Mouse (Mus musculus): ENCODE measurements around the gene Exoc8. TPM values are rescaled to one million over a fixed set of nuclear protein-coding genes. Genes with fewer than 3 reads are reported as not detected.

The Exoc8 gene
- polyA plus RNA-seq, 1 experiment from 2014 or later: 8.7 TPM

DNA sequence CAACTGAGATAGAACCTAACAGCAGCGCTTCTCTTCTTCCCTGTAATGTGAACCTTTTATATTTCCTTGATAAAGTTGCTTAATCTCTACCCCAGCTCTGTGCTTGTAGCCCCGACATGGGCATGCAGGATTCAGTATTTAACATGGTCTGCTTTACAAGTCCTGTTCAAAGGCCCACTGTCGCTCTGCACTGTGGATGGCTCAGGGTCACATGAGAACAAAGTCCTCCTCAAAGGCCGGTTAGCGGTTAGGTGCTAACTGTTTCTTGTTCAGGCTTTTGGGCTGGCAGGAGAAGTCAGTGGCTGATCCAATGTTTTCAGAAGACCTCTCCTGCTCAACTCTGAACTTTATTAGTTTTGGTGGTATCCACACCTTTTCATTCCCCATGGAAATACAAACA is 51.9 kb downstream of the Exoc8 start:
- H3K4me3 ChIP-seq (ENCODE audit: low read depth, low read length): no peak overlapping the region
- H3K9me3 ChIP-seq (ENCODE audit: control insufficient read depth, low read length): no peaks in the 10 kb centered on the region
- no peaks in the 10 kb centered on the region; the same call in 1 of the 2 replicates for H3K36me3 ChIP-seq (ENCODE audit: control insufficient read depth, insufficient read depth, low read length)
- 94% methylated on average over 5 of the region's 5 CpGs for WGBS
- no peak overlapping the region for H3K4me2 ChIP-seq (replicated peaks; ENCODE audit: low read depth, low read length)
- no peaks in the 10 kb centered on the region for H3K4me1 ChIP-seq (replicated peaks; ENCODE audit: control insufficient read depth, insufficient read depth, low read length)
- no peak overlapping the region for H3K27ac ChIP-seq (ENCODE audit: low read depth, low read length)
- H3K27me3 ChIP-seq (ENCODE audit: control insufficient read depth, insufficient read depth, low read length): no peaks in the 10 kb centered on the region
- no peak overlapping the region for H3K9ac ChIP-seq (ENCODE audit: low read depth, low read length)
- ATAC-seq (ENCODE audit: low FRiP score) (no peak), DNase-seq (ENCODE audit: low spot score) (no peak)

DNA sequence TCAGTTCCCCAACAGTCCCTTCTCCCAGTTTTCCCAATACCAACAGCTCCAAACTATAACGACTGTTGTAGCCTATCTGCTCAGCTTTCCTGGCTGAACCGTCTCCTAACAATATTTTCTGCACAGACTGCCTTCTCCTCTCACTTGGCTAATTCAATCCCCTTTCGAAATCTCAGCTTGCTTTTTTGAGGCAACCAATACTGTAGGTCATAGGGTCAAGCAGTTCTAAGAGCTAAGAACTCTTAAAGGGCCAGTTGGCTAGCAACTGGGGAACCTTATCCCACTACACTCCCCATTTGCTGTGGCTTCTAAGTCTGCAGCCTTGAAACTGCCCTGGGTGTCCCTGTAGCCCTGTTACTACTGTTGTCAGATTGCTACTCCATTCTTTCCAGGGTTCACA is 52.4 kb downstream of the Exoc8 start:
- no peak for ATAC-seq (ENCODE audit: low FRiP score)
- Histone ChIP-seq H3K9ac (ENCODE audit: low read depth, low read length) (no peak overlapping the region), H3K4me3 (ENCODE audit: low read depth, low read length) (no peak overlapping the region), H3K27me3 (ENCODE audit: control insufficient read depth, insufficient read depth, low read length) (no peaks in the 10 kb centered on the region), H3K9me3 (ENCODE audit: control insufficient read depth, low read length) (no peaks in the 10 kb centered on the region), H3K36me3 (ENCODE audit: control insufficient read depth, insufficient read depth, low read length) (peaks cover under 1% of the 10 kb centered on the region; the same call in 1 of the 2 replicates), H3K4me2 (replicated peaks; ENCODE audit: low read depth, low read length) (no peak overlapping the region), H3K27ac (ENCODE audit: low read depth, low read length) (no peak overlapping the region), H3K4me1 (replicated peaks; ENCODE audit: control insufficient read depth, insufficient read depth, low read length) (no peaks in the 10 kb centered on the region)
- WGBS: 77% methylated on average over 3 of the region's 3 CpGs
- DNase-seq (ENCODE audit: low spot score): no peak

Other genes starting within 250 kb of the Exoc8 start
- 19.6 and 22.6 TPM in 2 replicates for gene 2310022B05Rik, start 234.3 kb downstream of the Exoc8 start, polyA plus RNA-seq (2014; fragmentation: Nextera tagmentation; extraction: Ambion mirVana)
- 59.0 and 59.1 TPM in 2 replicates for gene Ttc13, start 175.7 kb downstream of the Exoc8 start, polyA plus RNA-seq (2014; fragmentation: Nextera tagmentation; extraction: Ambion mirVana)
- 32.2 and 34.0 TPM in 2 replicates for gene Arv1, start 175.6 kb downstream of the Exoc8 start, polyA plus RNA-seq (2014; fragmentation: Nextera tagmentation; extraction: Ambion mirVana)
- 3.9 and 4.3 TPM in 2 replicates for gene Fam89a, start 145.9 kb downstream of the Exoc8 start, polyA plus RNA-seq (2014; fragmentation: Nextera tagmentation; extraction: Ambion mirVana)
- gene Trim67, start 104.6 kb downstream of the Exoc8 start, polyA plus RNA-seq (2014; fragmentation: Nextera tagmentation; extraction: Ambion mirVana): 6.5 and 7.3 TPM in 2 replicates
- gene Gnpat, start 34.7 kb downstream of the Exoc8 start, polyA plus RNA-seq (2014; fragmentation: Nextera tagmentation; extraction: Ambion mirVana): 110 and 115 TPM in 2 replicates
- gene 2810004N23Rik, start 34.6 kb downstream of the Exoc8 start, polyA plus RNA-seq (2014; fragmentation: Nextera tagmentation; extraction: Ambion mirVana): 38.8 and 41.6 TPM in 2 replicates
- 9.6 and 12.3 TPM in 2 replicates for gene Sprtn, start 181 bp upstream of the Exoc8 start, polyA plus RNA-seq (2014; fragmentation: Nextera tagmentation; extraction: Ambion mirVana)
- 19.9 and 23.4 TPM in 2 replicates for gene Egln1, start 51.6 kb upstream of the Exoc8 start, polyA plus RNA-seq (2014; fragmentation: Nextera tagmentation; extraction: Ambion mirVana)
- gene Tsnax, start 115.3 kb upstream of the Exoc8 start, polyA plus RNA-seq (2014; fragmentation: Nextera tagmentation; extraction: Ambion mirVana): 149 and 156 TPM in 2 replicates
- 1.2 and 1.6 TPM in 2 replicates for gene Disc1, start 156.5 kb upstream of the Exoc8 start, polyA plus RNA-seq (2014; fragmentation: Nextera tagmentation; extraction: Ambion mirVana)